Mouse (Mus musculus) CD4-positive, CD25-positive, alpha-beta regulatory T cell (primary cell): Measurements from ENCODE around the gene Olfr1371. TPM values are rescaled to one million over a fixed set of nuclear protein-coding genes. Genes with fewer than 3 reads are reported as not detected.

Source experiments
- polyA plus RNA-seq: library from polyadenylated mRNA; unstranded; fragments of 100-300 nt; shearing (Covaris generic); gene quantifications from one replicate; pipeline ENCODE4 v1.2.1, GENCODE M21; 2017

Gene Olfr1371
- polyA plus RNA-seq = not detected

DNA sequence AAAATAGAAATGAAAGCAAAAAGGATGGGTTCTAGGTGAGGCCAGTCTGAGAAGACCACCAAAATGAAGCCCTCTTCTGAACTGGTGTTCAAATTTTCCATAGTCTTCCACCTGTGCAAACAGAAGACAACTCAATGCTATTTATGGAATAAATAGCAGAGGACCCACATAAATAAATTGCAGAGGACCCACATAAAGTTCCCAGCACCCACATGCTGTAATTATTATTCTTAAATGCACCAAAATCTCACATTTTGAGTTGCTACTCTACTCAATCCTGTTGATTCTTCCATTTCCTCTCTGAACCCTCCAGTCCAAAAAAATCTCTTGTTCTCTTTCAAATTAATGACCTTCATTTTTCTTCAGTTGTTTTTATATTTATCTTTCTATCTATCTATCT, at the start of gene Olfr1371:
Gene Olfr1371 (minus strand): TSS at position 101 of the 400 bp plus-strand sequence.

DNA sequence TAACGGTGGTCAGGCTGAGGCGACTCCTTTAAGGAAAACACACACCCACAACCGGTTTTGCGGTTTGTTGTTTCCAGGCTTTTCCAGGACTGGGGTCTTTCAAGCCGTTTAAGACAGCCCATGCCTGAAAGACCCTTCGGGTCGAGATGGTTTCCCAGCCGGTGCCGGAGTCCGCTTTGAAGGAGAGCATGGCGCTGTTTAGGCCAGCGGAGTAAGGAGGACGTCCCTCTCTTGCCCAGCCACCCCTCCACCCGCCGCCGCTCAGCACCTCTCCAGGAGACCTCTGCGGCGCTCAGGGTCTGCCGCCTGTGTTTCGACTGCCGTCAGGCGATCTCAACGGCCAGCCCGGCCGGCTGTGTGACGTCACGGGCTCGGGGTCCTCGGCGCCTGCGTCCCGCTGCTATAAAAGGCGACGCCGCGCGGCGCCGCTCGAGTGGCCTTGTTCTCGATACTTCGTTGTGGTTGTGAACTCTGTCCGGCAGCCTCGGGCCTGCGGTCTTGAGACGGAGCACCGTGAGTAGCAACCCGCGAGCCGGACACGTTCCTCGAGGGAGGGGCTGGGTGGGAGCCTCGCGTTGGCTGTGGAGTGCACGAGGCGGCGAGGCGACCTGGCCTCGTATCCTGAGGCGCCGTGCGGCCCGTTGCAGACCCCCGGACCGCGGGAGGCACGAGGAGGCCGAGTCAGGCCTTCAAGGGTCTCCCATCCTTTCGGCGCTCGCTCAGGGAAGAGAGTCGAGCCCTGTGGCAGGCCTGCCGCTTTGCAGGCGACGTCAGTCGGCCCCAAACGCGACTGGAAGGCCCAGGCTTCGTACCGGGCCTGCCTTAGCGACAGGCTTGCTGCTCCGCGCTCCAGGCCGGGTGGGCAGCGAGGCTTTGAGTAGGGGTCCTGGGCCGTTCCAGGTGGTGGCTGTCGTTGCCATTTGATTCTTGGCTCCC, 18.1 kb upstream of the Olfr1371 start, which contains the start of gene Skp1a:
Gene Skp1a (plus strand): TSS at position 390 of the 936 bp plus-strand sequence.

Other genes starting within 250 kb of the Olfr1371 start
- gene Cdkn2aipnl, start 246.3 kb downstream of the Olfr1371 start, polyA plus RNA-seq = 152 TPM
- gene Ube2b, start 213.2 kb downstream of the Olfr1371 start, polyA plus RNA-seq = 275 TPM
- 5.5 TPM for gene Cdkl3, start 209.8 kb downstream of the Olfr1371 start, polyA plus RNA-seq
- 120 TPM for gene Ppp2ca, start 115.3 kb downstream of the Olfr1371 start, polyA plus RNA-seq
- not detected for gene Olfr1373, start 68.5 kb downstream of the Olfr1371 start, polyA plus RNA-seq
- gene Skp1a, start 18.0 kb upstream of the Olfr1371 start, polyA plus RNA-seq = 298 TPM
- gene Tcf7, start 69.0 kb upstream of the Olfr1371 start, polyA plus RNA-seq = 762 TPM
- gene Vdac1, start 146.9 kb upstream of the Olfr1371 start, polyA plus RNA-seq = 94.6 TPM
- 86.0 TPM for gene 9530068E07Rik, start 182.4 kb upstream of the Olfr1371 start, polyA plus RNA-seq